Mouse (Mus musculus) adrenal gland, adult 8-10 months (tissue): ENCODE data around the gene Dph3. TPM values are rescaled to one million over a fixed set of nuclear protein-coding genes. Genes with fewer than 3 reads are reported as not detected.

Source experiments
- total RNA-seq, 4 experiments: library from RNA; stranded (reverse); gene quantifications; 2 replicates each; pipeline ENCODE4 v1.2.4; 2022

The Dph3 gene
- total RNA-seq, 4 experiments from 2014 or later, result 53.0 to 63.5 (median 57.2) TPM

Other genes starting within 250 kb of the Dph3 start
- gene Galnt15, start 56.7 kb downstream of the Dph3 start, total RNA-seq, result 10 to 100 TPM; 11.3 to 15.3 (median 13.3) TPM
- 10 to 100 TPM; 28.1 to 32.3 (median 29.7) TPM for gene Oxnad1, start 355 bp downstream of the Dph3 start, total RNA-seq
- gene Msmb, start 56.3 kb upstream of the Dph3 start, total RNA-seq, result not detected
- 100 to 1,000 TPM; 139 to 231 (median 191) TPM for gene Ncoa4, start 74.1 kb upstream of the Dph3 start, total RNA-seq
- gene Timm23, start 116.2 kb upstream of the Dph3 start, total RNA-seq, result 100 to 1,000 TPM in 2 of 4 experiments, 10 to 100 TPM in 2; 67.8 to 135 (median 88.5) TPM
- gene Parg, start 116.2 kb upstream of the Dph3 start, total RNA-seq, result 10 to 100 TPM; 45.9 to 83.0 (median 54.5) TPM
- gene Ogdhl, start 236.3 kb upstream of the Dph3 start, total RNA-seq, result 10 to 100 TPM; 12.2 to 18.3 (median 15.2) TPM